Mouse (Mus musculus): ENCODE data around the gene Ola1.

DNA sequence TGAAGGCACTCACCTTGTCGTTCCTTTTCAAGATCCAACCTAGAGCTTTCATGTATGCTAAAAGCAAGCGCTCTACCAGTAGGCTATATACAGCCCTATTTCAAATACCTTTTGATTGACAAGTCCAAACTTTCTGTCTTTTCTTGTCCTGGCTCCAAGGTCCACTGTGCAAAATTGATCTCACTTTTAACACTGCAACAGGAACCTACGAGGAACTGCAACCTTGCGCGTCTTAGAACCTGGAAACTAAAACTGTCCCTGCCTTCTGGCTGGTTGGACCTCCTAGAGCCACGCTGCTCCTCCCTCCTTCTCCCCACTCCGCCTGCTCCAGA is 5.2 kb downstream of the Ola1 start:
- TF ChIP-seq ZC3H11A (IDR thresholded peaks at IDR 0.05; ENCODE audit: low read depth, low read length) (no peak), CTCF (conservative IDR thresholded peaks at IDR 0.05 in 1 of 2, IDR thresholded peaks at IDR 0.05 in 1 of 2; ENCODE audit: low read depth in 2 of 2, low read length in 2 of 2) (no peak), E2F4 (IDR thresholded peaks at IDR 0.05; ENCODE audit: insufficient replicate concordance, low read depth, low read length) (no peak), MXI1 (IDR thresholded peaks at IDR 0.05; ENCODE audit: low read depth, low read length) (no peak), POLR2A (IDR thresholded peaks at IDR 0.05; ENCODE audit: low read depth, low read length) (no peak), JUN (IDR thresholded peaks at IDR 0.05; ENCODE audit: insufficient read depth, low read depth, low read length) (no peak), RCOR1 (conservative IDR thresholded peaks at IDR 0.05; ENCODE audit: low read depth, low read length) (no peak), PAX5 (IDR thresholded peaks at IDR 0.05; ENCODE audit: low read length) (no peak)

Measured in CH12.LX (cell line).